Mouse (Mus musculus) liver, embryonic 13.5 days (tissue): ENCODE data around the gene Cacna1g. TPM values are rescaled to one million over a fixed set of nuclear protein-coding genes. Genes with fewer than 3 reads are reported as not detected.

ENCODE experiments used
- ATAC-seq: fragments of 200-750 bp; cut with Nextera tagmentation; 2 replicates; pipeline ENCODE4 v1.8.0; 2017; ENCODE audit warnings: low read depth, mild to moderate bottlenecking, moderate number of reproducible peaks, moderate library complexity
- DNase-seq: peaks from one replicate; pipeline ENCODE4 v3.0.0; 2022
- H3K27ac ChIP-seq: fragments of 300-500 bp; sonication (generic); 2 replicates; pipeline ENCODE4 v1.5.1; 2015; ENCODE audit warnings: moderate library complexity, mild to moderate bottlenecking, inconsistent platforms
- H3K27me3 ChIP-seq: fragments of 300-500 bp; sonication (generic); 2 replicates; pipeline ENCODE4 v1.6.1; 2015; ENCODE audit warnings: mild to moderate bottlenecking, inconsistent platforms
- H3K36me3 ChIP-seq: fragments of 300-500 bp; sonication (generic); 2 replicates; pipeline ENCODE4 v1.6.1; 2015; ENCODE audit warnings: mild to moderate bottlenecking, inconsistent platforms
- H3K4me1 ChIP-seq: fragments of 300-500 bp; sonication (generic); replicated peaks from 2 replicates; pipeline ENCODE4 v1.6.1; 2015; ENCODE audit warnings: inconsistent platforms
- H3K4me2 ChIP-seq: fragments of 300-500 bp; sonication (generic); 2 replicates; pipeline ENCODE4 v1.6.1; 2015; ENCODE audit warnings: inconsistent platforms, mild to moderate bottlenecking, moderate library complexity
- H3K4me3 ChIP-seq: fragments of 300-500 bp; sonication (generic); replicated peaks from 2 replicates; pipeline ENCODE4 v1.5.1; 2015; ENCODE audit warnings: mild to moderate bottlenecking, inconsistent platforms
- H3K9ac ChIP-seq: fragments of 300-500 bp; sonication (generic); 2 replicates; pipeline ENCODE4 v1.6.1; 2015; ENCODE audit warnings: mild to moderate bottlenecking, inconsistent platforms
- H3K9me3 ChIP-seq: fragments of 300-500 bp; sonication (generic); replicated peaks from 2 replicates; pipeline ENCODE4 v1.6.1; 2016; ENCODE audit warnings: inconsistent platforms
- whole genome bisulfite sequencing: fragments of 180-500 bp; shearing (Covaris S2); methylation state at CpG from one replicate; pipeline ENCODE4 v1.1.7; 2015; ENCODE audit not compliant: insufficient replicate concordance; 5-methylcytosine and 5-hydroxymethylcytosine counted together
- polyA plus RNA-seq: library from polyadenylated mRNA; unstranded; fragments of >200 nt; fragmentation: Nextera tagmentation; extraction: Ambion mirVana; gene quantifications from 2 replicates; pipeline ENCODE4 v1.2.1, GENCODE M21; 2015

Cacna1g gene
- polyA plus RNA-seq, 1 experiment from 2014 or later: 1.8 TPM

DNA sequence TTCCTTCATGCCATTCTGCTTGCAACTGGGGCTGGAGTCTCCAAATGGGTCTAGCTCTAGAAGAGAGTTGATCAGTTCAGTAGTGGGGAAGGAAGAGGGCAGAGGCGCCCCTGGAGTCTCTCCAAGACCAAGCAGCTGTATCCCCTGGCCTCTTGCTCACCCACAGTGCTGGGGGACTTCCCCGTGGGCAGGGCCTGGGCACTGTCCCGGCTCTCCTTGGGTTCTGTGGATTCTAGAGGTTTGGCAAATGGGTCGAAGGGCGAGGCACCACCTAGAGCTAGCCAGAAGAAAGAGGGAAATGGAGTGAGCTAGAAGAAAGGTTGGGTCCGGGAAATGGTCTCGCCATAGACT lies 17.7 kb upstream of the Cacna1g start:
- Histone ChIP-seq H3K9ac (no peak overlapping the region), H3K4me2 (peak overlapping the region; percentile 62), H3K27me3 (peaks cover 87% of the 10 kb centered on the region), H3K4me3 (0 out of 2 replicates have a peak overlapping the region, but pooled peaks have one; percentile 51), H3K4me1 (no peaks in the 10 kb centered on the region), H3K36me3 (no peaks in the 10 kb centered on the region), H3K9me3 (no peaks in the 10 kb centered on the region), H3K27ac (no peak overlapping the region)
- DNase-seq: no peak
- 36% methylated on average over 7 of the region's 7 CpGs for WGBS
- ATAC-seq: no peak

DNA sequence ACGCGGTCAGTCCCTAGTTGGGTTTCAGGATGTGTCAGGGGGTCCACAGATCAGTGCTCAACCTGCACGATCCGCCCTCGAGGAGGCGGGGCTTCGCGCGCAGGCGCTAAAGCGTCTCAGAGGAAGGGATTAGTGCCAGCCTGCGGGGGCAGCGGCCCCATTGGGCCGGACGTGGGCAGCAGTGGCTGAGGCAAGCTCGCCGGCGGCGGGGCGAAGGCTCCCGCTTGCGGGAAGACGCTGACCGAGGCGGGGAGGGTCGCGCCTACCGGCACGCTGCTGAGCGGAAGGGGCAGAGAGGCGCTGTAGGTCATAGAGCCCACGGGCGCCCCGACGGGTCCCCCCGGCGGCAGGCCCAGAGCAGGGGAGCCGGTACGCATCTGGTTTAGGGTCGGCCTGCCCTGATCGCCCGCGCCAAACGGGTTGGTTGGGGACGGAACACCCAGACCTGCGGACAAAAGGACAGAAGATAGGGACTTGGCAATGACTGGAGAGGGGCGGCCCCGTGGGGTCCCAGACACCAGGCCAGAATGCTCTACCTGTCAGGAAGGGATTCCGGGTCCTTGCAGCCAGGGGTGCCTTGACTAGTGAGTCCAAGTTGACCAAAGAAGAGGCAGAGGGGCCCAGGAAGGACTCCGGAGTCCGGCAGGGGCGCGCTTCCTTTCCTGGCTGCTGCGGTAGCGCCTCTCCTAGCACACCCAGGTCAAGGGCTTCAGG lies 17.2 kb upstream of the Cacna1g start:
- 5% methylated on average over 54 of the region's 55 CpGs for WGBS
- H3K27me3 ChIP-seq: peaks cover 87% of the 10 kb centered on the region
- no peaks in the 10 kb centered on the region for H3K36me3 ChIP-seq
- H3K27ac ChIP-seq: no peak overlapping the region
- ATAC-seq (no peak), DNase-seq (no peak)
- peak overlapping the region; percentile 51 for H3K4me3 ChIP-seq
- H3K4me2 ChIP-seq: peak overlapping the region; percentile 62
- peak overlapping the region; percentile 45 for H3K9ac ChIP-seq
- H3K4me1 ChIP-seq: no peaks in the 10 kb centered on the region
- no peaks in the 10 kb centered on the region for H3K9me3 ChIP-seq

DNA sequence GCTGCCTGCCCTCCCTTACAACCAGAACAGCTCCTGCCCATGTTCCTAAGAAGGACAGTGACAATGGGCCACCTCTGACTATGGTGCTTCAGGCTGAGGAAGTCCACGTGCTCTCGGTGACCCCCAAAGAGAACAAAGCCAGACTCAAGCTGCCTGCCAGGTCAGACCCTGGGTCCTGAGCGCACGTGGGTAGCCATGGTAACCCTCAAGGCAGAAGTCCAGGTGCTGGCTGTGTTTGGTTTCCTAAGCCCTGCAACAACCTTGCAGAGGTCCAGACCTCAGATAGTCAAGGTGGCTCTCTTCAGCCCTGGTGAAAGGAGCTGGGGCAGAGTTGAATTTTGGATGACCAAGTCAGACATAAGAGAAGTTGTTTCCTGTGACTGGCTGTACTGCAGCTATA lies 15.7 kb upstream of the Cacna1g start:
- no peaks in the 10 kb centered on the region for H3K9me3 ChIP-seq
- DNase-seq (no peak), ATAC-seq (no peak)
- H3K27ac ChIP-seq: no peak overlapping the region
- H3K4me1 ChIP-seq: no peaks in the 10 kb centered on the region
- H3K27me3 ChIP-seq: peaks cover 94% of the 10 kb centered on the region
- no peak overlapping the region for H3K4me2 ChIP-seq
- 33% methylated on average over 4 of the region's 4 CpGs for WGBS
- no peak overlapping the region for H3K4me3 ChIP-seq
- H3K36me3 ChIP-seq: no peaks in the 10 kb centered on the region
- no peak overlapping the region for H3K9ac ChIP-seq

DNA sequence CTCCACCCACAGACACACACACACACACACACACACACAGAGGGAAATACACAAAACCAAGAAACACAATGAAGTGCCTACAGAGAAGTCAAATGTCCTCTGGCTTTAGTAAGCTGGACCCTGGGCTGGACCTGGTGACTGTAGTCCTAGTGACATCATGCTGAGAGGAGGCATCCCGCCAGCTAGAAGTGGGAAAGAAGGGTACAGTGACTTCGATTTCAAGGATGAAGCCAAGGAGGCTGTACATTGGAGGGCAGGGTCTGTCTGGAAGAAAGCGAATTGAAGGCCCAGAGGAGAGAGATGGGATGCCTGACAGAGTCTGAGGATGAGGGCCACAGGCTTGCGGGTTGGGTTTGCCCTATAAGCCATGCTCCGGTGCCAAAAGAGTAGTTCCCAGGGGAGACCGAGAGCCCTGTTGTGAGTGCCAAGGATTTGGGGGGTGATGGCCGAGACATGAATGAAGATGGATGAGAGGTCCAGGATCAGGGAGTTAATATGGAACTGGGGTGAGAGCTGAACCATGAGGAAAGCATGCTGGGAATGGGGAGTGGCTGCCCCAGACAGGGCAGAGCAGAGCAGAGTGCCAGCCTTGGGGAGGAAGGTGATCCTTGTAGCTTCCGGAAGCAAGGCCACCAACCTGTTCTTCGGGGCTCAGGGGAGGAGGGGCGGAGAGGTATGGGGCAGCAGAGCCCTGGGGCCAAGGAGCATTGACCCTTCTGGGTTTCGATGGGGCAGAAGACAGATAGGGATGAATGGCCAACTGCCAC lies 15.0 kb upstream of the Cacna1g start:
- ATAC-seq: no peak

DNA sequence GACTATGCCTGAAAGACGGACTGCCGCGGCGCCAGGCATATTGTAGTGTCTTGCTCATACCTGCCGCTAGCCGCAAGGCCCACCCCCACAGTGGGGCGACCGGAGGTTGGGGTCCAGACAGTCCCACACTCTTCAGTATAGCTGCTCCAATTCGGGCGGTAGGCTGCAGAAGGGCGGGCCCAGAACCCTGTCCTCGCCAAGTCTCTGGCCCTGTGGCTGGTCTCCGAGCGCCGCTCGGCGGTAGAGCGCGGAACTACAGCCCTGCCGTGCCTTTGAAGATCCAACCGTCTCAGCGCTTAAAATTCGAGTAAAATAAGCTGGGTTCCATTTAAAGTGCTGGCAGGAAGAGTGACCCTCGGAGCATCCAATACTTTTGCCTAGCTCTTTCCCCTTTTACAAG lies 12.0 kb upstream of the Cacna1g start, which contains the start of gene Spata20:
TSS of gene Spata20 (minus strand) at position 179 of the 400 bp plus-strand sequence.
- no peak within 1 kb of the TSS for H3K4me3 ChIP-seq
- H3K4me2 ChIP-seq: no peak within 1 kb of the TSS; the same call in 1 of the 2 replicates
- no peak within 1 kb of the TSS for H3K27ac ChIP-seq

More for the DNA sequence above, 15.0 kb upstream of the Cacna1g start:
- no peaks in the 10 kb centered on the region for H3K36me3 ChIP-seq
- no peak overlapping the region for H3K4me3 ChIP-seq
- H3K27me3 ChIP-seq: peaks cover 96% of the 10 kb centered on the region
- no peak overlapping the region for H3K27ac ChIP-seq
- H3K4me1 ChIP-seq: no peaks in the 10 kb centered on the region
- H3K4me2 ChIP-seq: no peak overlapping the region
- H3K9ac ChIP-seq: no peak overlapping the region
- no peaks in the 10 kb centered on the region for H3K9me3 ChIP-seq
- no peak for DNase-seq
- WGBS: 69% methylated on average over 11 of the region's 11 CpGs

DNA sequence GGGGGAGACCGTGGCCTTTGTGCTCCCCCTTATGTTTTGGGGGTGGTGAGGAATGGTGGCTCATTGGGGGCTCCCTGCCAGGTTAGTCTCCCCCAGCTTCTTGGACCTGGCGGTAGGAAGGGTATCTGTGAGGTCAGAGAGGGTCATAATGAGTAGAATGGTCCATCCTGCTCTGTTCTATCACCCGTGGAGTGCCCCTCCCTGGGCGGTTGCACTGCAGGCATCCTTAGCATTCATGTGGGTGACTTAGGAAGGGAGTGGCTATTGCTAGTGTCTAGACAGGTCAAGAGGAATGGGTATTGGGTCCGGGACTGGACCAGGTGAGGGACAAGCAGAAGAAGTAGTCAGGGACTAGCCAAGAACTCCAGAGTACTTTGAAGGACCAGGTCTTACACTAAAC lies 11.2 kb upstream of the Cacna1g start:
- DNase-seq: no peak
- ATAC-seq: no peak
- Histone ChIP-seq H3K27ac (no peak overlapping the region), H3K4me2 (no peak overlapping the region), H3K4me3 (no peak overlapping the region), H3K9ac (no peak overlapping the region), H3K36me3 (no peaks in the 10 kb centered on the region), H3K9me3 (no peaks in the 10 kb centered on the region), H3K4me1 (no peaks in the 10 kb centered on the region), H3K27me3 (peaks cover 82% of the 10 kb centered on the region)
- 52% methylated on average over 5 of the region's 5 CpGs for WGBS

More for the DNA sequence above, 12.0 kb upstream of the Cacna1g start, which contains the start of gene Spata20:
- WGBS: 5% methylated on average over 24 of the region's 24 CpGs
- Histone ChIP-seq H3K36me3 (no peaks in the 10 kb centered on the region), H3K4me1 (no peaks in the 10 kb centered on the region), H3K9me3 (no peaks in the 10 kb centered on the region), H3K9ac (no peak within 1 kb of the TSS), H3K27me3 (peaks cover 82% of the 10 kb centered on the region)
- ATAC-seq (peak; percentile 52; the same call in 1 of the 2 replicates), DNase-seq (peak; percentile 51)

DNA sequence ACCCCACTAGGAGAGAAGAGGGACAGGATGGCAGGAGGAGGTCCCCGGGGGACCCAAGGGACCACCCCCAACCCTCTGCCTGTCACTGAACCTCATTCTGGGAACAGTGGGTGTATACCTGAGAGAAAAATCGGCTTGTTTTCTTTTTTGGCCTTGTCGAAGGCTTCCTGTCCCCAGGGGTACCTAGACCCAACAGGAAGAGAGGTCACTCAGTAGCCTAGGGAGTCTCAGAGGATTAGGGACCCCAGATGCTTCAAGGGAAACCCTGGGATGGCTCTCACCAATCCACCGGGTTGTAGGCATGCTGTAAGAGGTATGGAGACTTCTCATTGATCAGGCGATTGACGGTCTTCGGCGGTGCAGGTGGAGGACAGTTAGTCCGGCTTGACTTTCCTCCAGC lies 10.6 kb upstream of the Cacna1g start:
- H3K27me3 ChIP-seq: peaks cover 80% of the 10 kb centered on the region
- H3K27ac ChIP-seq: no peak overlapping the region
- DNase-seq (no peak), ATAC-seq (no peak)
- WGBS: 79% methylated on average over 9 of the region's 9 CpGs
- H3K9me3 ChIP-seq: no peaks in the 10 kb centered on the region
- H3K9ac ChIP-seq: no peak overlapping the region
- no peak overlapping the region for H3K4me3 ChIP-seq
- H3K36me3 ChIP-seq: no peaks in the 10 kb centered on the region
- no peak overlapping the region for H3K4me2 ChIP-seq
- H3K4me1 ChIP-seq: no peaks in the 10 kb centered on the region

DNA sequence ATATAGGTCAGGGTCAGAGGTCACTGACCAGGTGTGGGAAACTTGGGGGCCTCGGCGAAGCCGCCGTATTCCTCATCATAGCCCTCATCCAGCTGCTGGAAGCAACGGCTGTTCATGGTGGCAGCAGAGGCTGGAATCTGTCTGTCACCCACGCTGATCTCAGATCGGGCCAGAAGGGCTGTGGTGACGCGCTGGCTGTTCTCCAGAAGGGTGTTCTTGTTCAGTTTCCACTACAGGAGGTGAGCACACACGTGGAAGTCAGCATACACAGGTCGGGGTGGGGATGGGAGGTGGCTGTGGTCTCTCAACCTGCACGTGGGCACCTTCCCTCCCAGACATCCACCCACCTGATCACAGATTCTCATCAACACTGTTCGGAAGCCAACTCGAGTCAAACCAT lies 9.9 kb upstream of the Cacna1g start:
- Histone ChIP-seq H3K9me3 (no peaks in the 10 kb centered on the region), H3K27me3 (peaks cover 80% of the 10 kb centered on the region), H3K4me1 (no peaks in the 10 kb centered on the region), H3K36me3 (no peaks in the 10 kb centered on the region), H3K27ac (no peak overlapping the region), H3K9ac (no peak overlapping the region), H3K4me3 (no peak overlapping the region), H3K4me2 (no peak overlapping the region)
- ATAC-seq (no peak), DNase-seq (no peak)
- 64% methylated on average over 14 of the region's 14 CpGs for WGBS

DNA sequence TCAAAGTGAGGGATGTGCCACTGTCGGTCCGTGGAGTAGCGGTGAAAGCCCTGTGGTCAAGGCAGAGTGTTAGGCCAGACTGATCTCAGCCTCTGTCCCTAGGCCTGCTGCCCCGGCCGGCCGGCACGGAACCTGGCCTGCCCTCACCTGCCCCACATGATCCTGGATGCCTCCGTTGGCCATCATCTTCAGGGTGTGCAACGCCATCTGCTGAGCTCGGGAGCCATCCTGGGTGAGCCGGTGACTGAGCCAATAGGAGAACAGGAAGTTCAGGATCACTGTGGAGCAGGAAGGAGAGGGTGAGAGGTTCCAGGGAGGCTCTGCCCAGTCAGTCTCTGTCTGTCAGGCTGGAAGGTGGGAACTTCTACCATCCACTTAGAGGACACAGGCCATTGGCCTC lies 9.4 kb upstream of the Cacna1g start:
- ATAC-seq (no peak), DNase-seq (no peak)
- Histone ChIP-seq H3K27ac (no peak overlapping the region), H3K4me1 (no peaks in the 10 kb centered on the region), H3K9ac (no peak overlapping the region), H3K27me3 (peaks cover 80% of the 10 kb centered on the region), H3K9me3 (no peaks in the 10 kb centered on the region), H3K36me3 (no peaks in the 10 kb centered on the region), H3K4me3 (no peak overlapping the region), H3K4me2 (no peak overlapping the region)
- WGBS: 67% methylated on average over 11 of the region's 11 CpGs

DNA sequence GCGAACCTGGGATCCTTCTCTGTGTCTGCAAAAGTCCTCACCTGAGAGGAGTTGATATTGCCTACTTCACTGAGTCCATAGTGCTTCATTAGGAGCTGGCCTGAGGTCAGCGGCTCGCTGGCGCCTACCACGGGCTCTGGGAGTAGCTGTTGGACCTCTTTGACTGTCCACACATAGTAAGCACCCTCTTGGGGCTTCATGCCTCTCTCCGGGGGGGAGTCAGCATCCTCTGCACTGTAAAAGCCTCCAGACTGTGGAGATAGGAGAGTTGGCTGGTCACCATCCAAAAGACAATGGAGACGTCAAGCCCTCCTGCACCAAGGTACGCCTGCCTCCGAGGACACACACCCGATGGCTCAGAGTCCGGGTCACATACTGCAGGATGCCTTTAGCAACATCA lies 8.7 kb upstream of the Cacna1g start:
- Histone ChIP-seq H3K9ac (no peak overlapping the region), H3K4me3 (no peak overlapping the region), H3K4me2 (no peak overlapping the region), H3K36me3 (no peaks in the 10 kb centered on the region), H3K9me3 (no peaks in the 10 kb centered on the region), H3K27ac (no peak overlapping the region), H3K4me1 (no peaks in the 10 kb centered on the region), H3K27me3 (peaks cover 81% of the 10 kb centered on the region)
- 78% methylated on average over 11 of the region's 11 CpGs for WGBS
- DNase-seq (no peak), ATAC-seq (no peak)

DNA sequence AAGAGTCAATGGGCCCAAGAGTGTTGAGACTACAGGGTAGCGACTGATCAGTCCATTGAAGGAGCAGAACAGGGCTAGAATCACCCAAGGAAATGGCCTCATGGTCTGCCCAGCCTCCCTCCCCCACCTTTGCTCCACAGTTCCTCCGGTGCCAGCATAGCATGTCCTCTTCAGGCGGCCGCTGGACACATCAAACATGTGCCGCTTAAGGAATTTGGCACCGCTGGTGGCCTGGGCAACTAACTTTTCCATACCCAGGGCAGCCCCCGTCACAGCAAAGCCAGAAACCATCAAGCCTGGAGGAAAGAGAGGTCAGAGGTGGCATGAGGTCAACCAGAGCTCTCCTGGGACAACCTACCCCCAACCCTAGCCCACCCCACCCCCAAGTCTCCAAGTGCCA lies 8.0 kb upstream of the Cacna1g start:
- ATAC-seq (no peak), DNase-seq (no peak)
- Histone ChIP-seq H3K27ac (no peak overlapping the region), H3K4me3 (no peak overlapping the region), H3K36me3 (no peaks in the 10 kb centered on the region), H3K9ac (no peak overlapping the region), H3K9me3 (no peaks in the 10 kb centered on the region), H3K27me3 (peaks cover 81% of the 10 kb centered on the region), H3K4me1 (no peaks in the 10 kb centered on the region), H3K4me2 (no peak overlapping the region)
- 75% methylated on average over 7 of the region's 7 CpGs for WGBS
